Mouse (Mus musculus) heart, embryonic 14.5 days (tissue): ENCODE data around the gene H2-DMa. TPM values are rescaled to one million over a fixed set of nuclear protein-coding genes. Genes with fewer than 3 reads are reported as not detected.

Experiments used
- ATAC-seq: fragments of 200-750 bp; cut with Nextera tagmentation; 2 replicates; pipeline ENCODE4 v1.8.0; 2017; ENCODE audit warnings: low read depth, moderate TSS enrichment; ENCODE audit not compliant: insufficient number of reproducible peaks, insufficient read depth, low FRiP score
- H3K27ac ChIP-seq, 2 experiments: fragments of 200-500 bp in 1 of 2; fragments of 300-500 bp in 1 of 2; sonication (generic) in 1 of 2; replicated peaks in 1 of 2; 2 replicates each; pipeline ENCODE4 v1.5.1; 2012 to 2014; ENCODE audit warnings: low read depth in 2 of 2, low read length in 2 of 2, control low read depth in 1 of 2, mild to moderate bottlenecking in 1 of 2, mixed read lengths in 1 of 2; ENCODE audit not compliant: control insufficient read depth in 1 of 2, insufficient read depth in 1 of 2
- H3K27me3 ChIP-seq: fragments of 300-500 bp; sonication (generic); 2 replicates; pipeline ENCODE4 v1.6.1; 2014; ENCODE audit warnings: mild to moderate bottlenecking, low read length, control low read depth; ENCODE audit not compliant: control insufficient read depth, insufficient read depth
- H3K36me3 ChIP-seq: fragments of 300-500 bp; sonication (generic); 2 replicates; pipeline ENCODE4 v1.6.1; 2014; ENCODE audit warnings: mild to moderate bottlenecking, control low read depth, low read length, mixed read lengths; ENCODE audit not compliant: control insufficient read depth, insufficient read depth
- H3K4me1 ChIP-seq, 2 experiments: fragments of 200-500 bp in 1 of 2; fragments of 300-500 bp in 1 of 2; sonication (generic) in 1 of 2; 2 replicates each; pipeline ENCODE4 v1.6.1; 2012 to 2014; ENCODE audit warnings: low read length in 2 of 2, control low read depth in 1 of 2, mixed read lengths in 1 of 2; ENCODE audit not compliant: control insufficient read depth in 2 of 2, insufficient read depth in 2 of 2
- H3K4me2 ChIP-seq: fragments of 300-500 bp; sonication (generic); 2 replicates; pipeline ENCODE4 v1.6.1; 2014; ENCODE audit warnings: mild to moderate bottlenecking, low read length
- H3K4me3 ChIP-seq, 2 experiments: fragments of 200-500 bp in 1 of 2; fragments of 300-500 bp in 1 of 2; sonication (generic) in 1 of 2; 2 replicates each; pipeline ENCODE4 v1.5.1; 2012 to 2014; ENCODE audit warnings: low read length in 2 of 2, mild to moderate bottlenecking in 2 of 2, control low read depth in 1 of 2, low read depth in 1 of 2, moderate library complexity in 1 of 2; ENCODE audit not compliant: control insufficient read depth in 1 of 2, insufficient read depth in 1 of 2
- H3K9ac ChIP-seq: fragments of 300-500 bp; sonication (generic); 2 replicates; pipeline ENCODE4 v1.6.1; 2014; ENCODE audit warnings: mild to moderate bottlenecking, low read length
- H3K9me3 ChIP-seq: fragments of 300-500 bp; sonication (generic); 2 replicates; pipeline ENCODE4 v1.6.1; 2016; ENCODE audit warnings: low read length, control low read depth; ENCODE audit not compliant: control insufficient read depth
- WGBS: fragments of 180-500 bp; shearing (Covaris S2); extraction: QIAGEN DNeasy Blood & Tissue Kit; methylation state at CpG from one replicate; pipeline ENCODE4 v1.1.7; 2014; 5-methylcytosine and 5-hydroxymethylcytosine counted together
- polyA plus RNA-seq: library from polyadenylated mRNA; unstranded; fragments of >200 nt; fragmentation: Nextera tagmentation; extraction: Ambion mirVana; gene quantifications from 2 replicates; pipeline ENCODE4 v1.2.1, GENCODE M21; 2014

Gene H2-DMa
- polyA plus RNA-seq, 1 experiment from 2014 or later, result 5.7 TPM

DNA sequence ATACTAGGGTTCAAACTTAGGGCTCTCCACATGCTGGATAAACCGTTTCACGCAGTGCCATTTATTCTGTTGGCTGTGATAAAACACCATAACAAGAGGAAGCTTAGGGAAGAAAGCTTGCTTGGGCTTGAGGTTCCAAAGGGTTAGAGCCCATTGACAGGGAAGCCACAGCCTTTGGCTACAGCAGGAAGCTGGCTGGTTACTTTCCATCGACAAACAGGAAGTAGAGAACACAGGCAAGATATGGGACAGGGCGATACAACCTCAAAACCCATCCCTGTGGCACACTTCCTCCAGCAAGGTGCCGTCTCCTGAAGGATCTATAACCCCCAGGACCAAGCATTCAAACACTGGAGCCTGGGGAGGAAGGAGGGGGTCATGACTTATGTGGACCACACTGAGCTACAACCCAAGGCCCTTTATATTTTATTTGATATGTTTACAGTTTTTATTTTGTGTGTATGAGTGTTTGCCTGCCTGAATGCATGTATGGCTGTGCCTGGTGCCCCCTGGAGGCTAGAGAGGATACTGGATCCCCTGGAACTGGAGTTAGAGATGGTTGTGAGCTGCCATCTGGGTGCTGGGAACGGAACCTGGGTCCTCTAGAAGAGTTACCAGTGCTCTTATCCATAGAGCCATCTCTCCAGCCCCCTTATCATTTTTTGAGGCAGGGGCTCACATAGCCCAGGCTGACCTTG lies 45.8 kb downstream of the H2-DMa start:
- no peaks in the 10 kb centered on the region for H3K36me3 ChIP-seq
- 68% methylated on average over 6 of the region's 6 CpGs for WGBS
- ATAC-seq, result no peak
- no peak overlapping the region for H3K4me2 ChIP-seq
- 0 out of 2 replicates have a peak, but pooled peaks cover 4% of the 10 kb centered on the region for H3K9me3 ChIP-seq
- no peak overlapping the region for H3K9ac ChIP-seq
- no peak overlapping the region for H3K4me3 ChIP-seq
- no peaks in the 10 kb centered on the region for H3K4me1 ChIP-seq
- 0 out of 2 replicates have a peak, but pooled peaks cover 3% of the 10 kb centered on the region for H3K27me3 ChIP-seq
- no peak overlapping the region for H3K27ac ChIP-seq

DNA sequence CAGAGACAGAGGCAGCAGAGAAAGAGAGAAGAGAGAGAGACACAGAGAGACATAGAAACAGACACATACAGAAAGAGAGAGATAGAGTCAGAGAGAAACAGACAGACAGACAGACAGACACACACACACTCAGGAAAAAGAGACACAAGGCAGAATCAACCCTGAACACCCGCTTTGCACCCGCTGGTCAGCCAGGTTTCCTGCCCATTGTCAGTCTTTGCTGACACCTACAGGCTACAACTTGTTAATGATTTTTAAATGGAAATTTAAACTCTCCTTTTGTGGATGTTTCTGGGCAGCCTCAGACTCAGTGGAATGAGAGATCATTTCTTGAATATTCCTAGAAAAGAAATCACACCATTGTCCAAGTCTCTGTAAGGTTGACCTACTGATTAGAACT lies 49.9 kb downstream of the H2-DMa start:
- Histone ChIP-seq H3K27ac (no peak overlapping the region), H3K36me3 (no peaks in the 10 kb centered on the region), H3K9me3 (peaks cover 9% of the 10 kb centered on the region), H3K9ac (no peak overlapping the region), H3K4me3 (no peak overlapping the region), H3K4me2 (no peak overlapping the region), H3K4me1 (no peaks in the 10 kb centered on the region), H3K27me3 (0 out of 2 replicates have a peak, but pooled peaks cover 3% of the 10 kb centered on the region)
- no peak for ATAC-seq
- 0% methylated on average over 2 of the region's 2 CpGs for WGBS

DNA sequence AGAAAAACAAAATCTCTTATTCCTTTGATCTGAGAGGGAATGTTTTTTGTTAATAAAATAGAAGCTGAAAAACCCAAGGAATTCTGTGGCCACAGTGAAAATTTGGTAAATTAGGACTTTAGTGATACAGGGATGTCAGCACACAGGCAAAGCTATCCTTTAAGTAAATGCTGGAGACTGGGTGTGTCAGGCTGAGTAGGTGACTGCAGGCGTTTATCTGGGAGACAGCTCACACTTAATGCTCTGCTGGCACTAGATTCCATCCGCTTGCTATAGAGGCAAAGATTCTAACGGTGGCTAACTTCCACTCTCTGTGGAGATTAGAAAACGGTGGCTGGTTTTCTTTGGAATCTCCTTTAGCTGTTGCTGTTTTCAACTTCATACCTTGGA lies 51.1 kb downstream of the H2-DMa start:
- Histone ChIP-seq H3K36me3 (no peaks in the 10 kb centered on the region), H3K9me3 (peaks cover 8% of the 10 kb centered on the region), H3K4me2 (no peak overlapping the region), H3K27me3 (0 out of 2 replicates have a peak, but pooled peaks cover 3% of the 10 kb centered on the region), H3K27ac (no peak overlapping the region), H3K9ac (no peak overlapping the region), H3K4me3 (no peak overlapping the region), H3K4me1 (no peaks in the 10 kb centered on the region)
- WGBS, result 19% methylated on average over 4 of the region's 4 CpGs
- no peak for ATAC-seq

DNA sequence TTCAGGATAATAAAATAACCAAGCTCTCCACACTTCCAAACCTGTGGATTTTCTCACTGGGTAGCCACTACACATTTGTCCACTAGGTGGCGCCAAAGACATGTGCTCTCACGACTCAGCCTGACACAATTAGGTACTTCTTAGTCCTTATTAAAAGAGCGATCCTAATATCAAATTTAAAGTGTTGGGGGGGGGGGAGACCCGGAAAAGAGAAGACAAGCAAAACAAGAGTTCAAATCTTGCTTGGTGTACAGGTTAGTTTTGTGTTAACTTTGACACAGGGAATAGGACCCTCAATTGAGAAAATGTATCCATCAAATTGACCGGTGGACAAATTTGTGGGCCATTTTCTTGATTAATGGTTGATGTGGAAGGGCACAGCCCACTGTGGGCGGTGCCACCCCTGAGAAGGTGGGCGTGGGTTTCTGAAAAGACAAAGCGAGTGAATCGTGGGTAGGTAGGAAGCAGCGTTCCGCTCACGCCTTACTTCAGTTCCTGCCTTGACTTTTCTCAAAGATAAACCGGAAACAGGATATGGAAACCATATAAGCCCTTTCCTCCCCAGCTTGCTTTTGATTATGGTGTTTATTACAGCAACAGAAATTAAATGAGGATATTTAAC lies 51.6 kb downstream of the H2-DMa start:
- Histone ChIP-seq H3K4me1 (no peaks in the 10 kb centered on the region), H3K27me3 (0 out of 2 replicates have a peak, but pooled peaks cover 3% of the 10 kb centered on the region), H3K27ac (no peak overlapping the region), H3K9me3 (peaks cover 5% of the 10 kb centered on the region), H3K4me2 (0 out of 2 replicates have a peak overlapping the region, but pooled peaks have one; percentile 13), H3K4me3 (no peak overlapping the region), H3K36me3 (no peaks in the 10 kb centered on the region), H3K9ac (no peak overlapping the region)
- 32% methylated on average over 13 of the region's 13 CpGs for WGBS
- ATAC-seq, result no peak

- Histone ChIP-seq H3K9ac (no peak overlapping the region), H3K27ac (no peak overlapping the region), H3K4me3 (no peak overlapping the region), H3K36me3 (no peaks in the 10 kb centered on the region), H3K9me3 (peaks cover 13% of the 10 kb centered on the region), H3K27me3 (0 out of 2 replicates have a peak, but pooled peaks cover 3% of the 10 kb centered on the region), H3K4me1 (no peaks in the 10 kb centered on the region), H3K4me2 (no peak overlapping the region)
- WGBS, result 93% methylated on average over 5 of the region's 5 CpGs
- no peak for ATAC-seq
These were observed 53.2 kb downstream of the H2-DMa start for GRCm38 (mm10) chr17:34172528-34172927.

DNA sequence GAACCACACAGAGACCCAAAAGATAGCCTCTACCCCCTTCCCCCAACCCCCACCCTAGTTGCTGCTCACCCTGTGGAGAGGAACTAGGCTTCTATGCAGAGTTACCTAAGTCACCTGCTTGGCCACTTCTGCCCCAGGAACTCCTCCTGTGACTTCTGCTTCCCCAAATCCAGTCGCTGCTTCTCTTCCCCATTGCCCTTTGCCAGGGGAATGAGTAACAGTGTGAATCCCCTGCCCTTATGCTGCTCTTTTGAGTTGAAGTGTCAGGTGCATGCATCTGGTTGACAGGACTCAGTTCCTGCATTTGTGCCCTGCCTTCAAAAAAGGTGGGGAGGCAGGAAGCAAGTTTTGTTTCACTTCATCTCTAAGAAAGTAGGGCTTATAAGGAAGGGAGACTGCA lies 54.7 kb downstream of the H2-DMa start:
- H3K4me1 ChIP-seq, result no peaks in the 10 kb centered on the region
- peaks cover 14% of the 10 kb centered on the region for H3K9me3 ChIP-seq
- no peaks in the 10 kb centered on the region for H3K36me3 ChIP-seq

GRCm38 (mm10) chr17:34177179-34177578 lies 57.8 kb downstream of the H2-DMa start:
- no peak overlapping the region for H3K4me2 ChIP-seq
- H3K4me3 ChIP-seq, result no peak overlapping the region
- 54% methylated on average over 4 of the region's 4 CpGs for whole genome bisulfite sequencing
- H3K27me3 ChIP-seq, result peaks cover under 1% of the 10 kb centered on the region
- H3K9ac ChIP-seq, result no peak overlapping the region
- no peak for ATAC-seq
- no peak overlapping the region for H3K27ac ChIP-seq
- no peaks in the 10 kb centered on the region for H3K4me1 ChIP-seq
- no peaks in the 10 kb centered on the region for H3K36me3 ChIP-seq
- peaks cover 14% of the 10 kb centered on the region for H3K9me3 ChIP-seq

More for the DNA sequence above, 54.7 kb downstream of the H2-DMa start:
- Histone ChIP-seq H3K4me2 (no peak overlapping the region), H3K27ac (no peak overlapping the region), H3K9ac (no peak overlapping the region), H3K27me3 (0 out of 2 replicates have a peak, but pooled peaks cover under 1% of the 10 kb centered on the region), H3K4me3 (no peak overlapping the region)
- no peak for ATAC-seq
- WGBS, result 54% methylated on average over 1 of the region's 1 CpGs
